Comparison of ENCODE assay signal across 8 mouse cellular contexts in genomic region chr6:86004271-86005148, GRCm38 (mm10). TPM values are rescaled to one million over a fixed set of nuclear protein-coding genes. Genes with fewer than 3 reads are reported as not detected.
DNase-seq lines count a peak whose midpoint lies in the region; ATAC-seq and TF ChIP-seq lines count a peak whose summit lies in the region.

No protein-coding gene starts in this region.

- H3K4me3 ChIP-seq in hindbrain, embryonic 13.5 days, result 0 out of 2 replicates have a peak overlapping the region, but pooled peaks have one; percentile 15

- peak overlapping the region; percentile 53; the same call in 1 of the 2 replicates for H3K9ac ChIP-seq in hindbrain, embryonic 13.5 days

- H3K27me3 ChIP-seq in Patski, result peaks cover 15% of the 10 kb centered on the region
- H3K27me3 ChIP-seq in hindbrain, embryonic 13.5 days, result 0 out of 2 replicates have a peak, but pooled peaks cover 3% of the 10 kb centered on the region

- POLR2A ChIA-PET in Patski (lab: Charles Lee), result no interaction called here

- H3K27ac ChIP-seq in hindbrain, embryonic 13.5 days, result no peak overlapping the region

- peaks cover 5% of the 10 kb centered on the region for H3K9me3 ChIP-seq in hindbrain, embryonic 13.5 days

- CTCF ChIA-PET in Patski (lab: Charles Lee), result interaction anchor here (0.9 to 1.3 kb wide), 8 partner anchors 11 to 95 kb away, joined by 3 to 5 read pairs (median 3); no protein-coding TSS in a partner anchor

- peaks cover 7% of the 10 kb centered on the region; the same call in 1 of the 2 replicates for H3K4me1 ChIP-seq in hindbrain, embryonic 13.5 days (replicated peaks)

- peak overlapping the region; percentile 44 for H3K4me2 ChIP-seq in hindbrain, embryonic 13.5 days

- in situ Hi-C loops in Patski (cut with MboI; ENCODE audit: low pct_unique_long_range_greater_than_20kb), result loop anchor here (5.0 kb wide), 1 partner anchor 177 kb away; no protein-coding TSS in a partner anchor

- TF ChIP-seq CTCF in Patski (IDR thresholded peaks at IDR 0.05), result peak; percentile 97

- no peaks in the 10 kb centered on the region for H3K36me3 ChIP-seq in hindbrain, embryonic 13.5 days

- 13% methylated on average over 18 of the region's 18 CpGs for WGBS in hindbrain, embryonic 13.5 days

- DNase-seq in Patski (ENCODE audit: low read depth, low spot score), result peak; percentile 31
- peak; percentile 83 to 89 for DNase-seq in cerebellum, postnatal 14 days
- peak; percentile 33 to 69 for DNase-seq in frontal cortex, postnatal 14 days (ENCODE audit: low spot score in 2 of 2)
- DNase-seq in layer of hippocampus, postnatal 14 days (ENCODE audit: low spot score in 2 of 2), result peak; percentile 60 to 73
- DNase-seq in lung, postnatal 10 days, result peak; percentile 86
- peak; percentile 72 for DNase-seq in retina, adult 2 months (ENCODE audit: low read depth, low spot score)
- peak; percentile 75 for DNase-seq in thymus, postnatal 25 days

- peak; percentile 90 for ATAC-seq in Patski
- peak; percentile 87 for ATAC-seq in hindbrain, embryonic 13.5 days (ENCODE audit: low FRiP score)

RNA-seq across cellular contexts. Expression of gene Figla, which starts 11.5 kb away (rescaled TPM):
- polyA plus RNA-seq in Patski (2021), result not detected
- polyA plus RNA-seq in hindbrain, embryonic 13.5 days (2015; fragmentation: Nextera tagmentation; extraction: Ambion mirVana), result not detected in 2 replicates
- not detected for total RNA-seq in layer of hippocampus, postnatal 14 days (2021)

RNA-seq across cellular contexts. Expression of gene Add2, which starts 24.0 kb away (rescaled TPM):
- 0.03 TPM for polyA plus RNA-seq in Patski (2021)
- 173 and 185 TPM in 2 replicates for polyA plus RNA-seq in hindbrain, embryonic 13.5 days (2015; fragmentation: Nextera tagmentation; extraction: Ambion mirVana)
- 100 to 1,000 TPM; 241 to 253 TPM for total RNA-seq in layer of hippocampus, postnatal 14 days (2021)

RNA-seq across cellular contexts. Expression of gene Dusp11, which starts 43.0 kb away (rescaled TPM):
- 50.1 TPM for polyA plus RNA-seq in Patski (2021)
- polyA plus RNA-seq in hindbrain, embryonic 13.5 days (2015; fragmentation: Nextera tagmentation; extraction: Ambion mirVana), result 49.9 and 53.4 TPM in 2 replicates
- 10 to 100 TPM; 83.3 to 89.0 TPM for total RNA-seq in layer of hippocampus, postnatal 14 days (2021)

Comparison
In these comparisons a context has a peak if more than half of its experiments do, and no peak if none do; other contexts are left out.
1. DNase-seq: peak in every context shown above with its lines; median percentile 86 in cerebellum, postnatal 14 days; 86 in lung, postnatal 10 days; 75 in thymus, postnatal 25 days; 72 in retina, adult 2 months; 66 in layer of hippocampus, postnatal 14 days; 51 in frontal cortex, postnatal 14 days; 31 in Patski.
2. RNA of gene Add2, which starts 24.0 kb away (polyA plus RNA-seq): 173 to 185 TPM in hindbrain, embryonic 13.5 days; 0.03 TPM in Patski (single experiment); every median in the first group is over 100 times any median in the second.